In the genomic region with DNA sequence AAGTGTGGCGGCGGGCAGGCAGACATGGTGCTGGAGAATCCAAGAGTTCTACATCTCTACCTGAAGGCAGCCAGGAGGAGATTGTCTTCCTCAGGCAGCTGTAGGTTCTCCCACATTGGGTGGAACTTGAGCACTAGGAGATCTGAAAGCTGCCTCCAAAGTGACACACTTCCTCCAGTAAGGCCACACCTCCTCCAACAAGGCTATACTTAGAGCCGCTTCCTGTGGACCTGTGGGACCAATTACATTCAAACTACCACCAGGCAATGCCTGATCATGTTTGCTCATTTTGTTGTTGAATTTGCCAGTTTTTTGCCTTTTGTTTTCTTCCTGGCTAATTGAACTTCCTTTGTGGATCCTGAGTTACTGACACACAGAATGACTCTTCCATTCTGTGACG, we compare ENCODE assay signal across 15 mouse cellular contexts. TPM values are rescaled to one million over a fixed set of nuclear protein-coding genes. Genes with fewer than 3 reads are reported as not detected.
DNase-seq lines count a peak whose midpoint lies in the region; ATAC-seq lines count a peak whose summit lies in the region.
"Had no signal": no experiment of that assay in that cellular context is flagged by ENCODE, and none has a peak within 500 bp of the region (broad histone marks: within the 10 kb centered on the region; RNA-seq: fewer than 3 reads in every experiment).

No protein-coding gene starts in this region.

- H3K27me3 ChIP-seq in kidney, embryonic 15.5 days, result no peaks in the 10 kb centered on the region
- H3K27me3 ChIP-seq in heart, embryonic 16.5 days (ENCODE audit: control insufficient read depth, insufficient read depth, low read length), result no peaks in the 10 kb centered on the region
- H3K27me3 ChIP-seq: midbrain, embryonic 13.5 days; neural tube, embryonic 13.5 days had no signal

- 78% methylated on average over 4 of the region's 4 CpGs for WGBS in kidney, embryonic 15.5 days
- WGBS in heart, embryonic 16.5 days, result 75% methylated on average over 4 of the region's 4 CpGs

- H3K9ac ChIP-seq in kidney, embryonic 15.5 days, result no peak overlapping the region
- H3K9ac ChIP-seq in heart, embryonic 16.5 days (ENCODE audit: low read length), result no peak overlapping the region
- H3K9ac ChIP-seq: midbrain, embryonic 13.5 days; neural tube, embryonic 13.5 days had no signal

- H3K27ac ChIP-seq in kidney, embryonic 15.5 days, result peak overlapping the region; percentile 1; the same call in 1 of the 2 replicates
- peak overlapping the region; percentile 1; the same call in 1 of the 2 replicates for H3K27ac ChIP-seq in heart, embryonic 16.5 days (ENCODE audit: low read length)
- H3K27ac ChIP-seq: midbrain, embryonic 13.5 days; neural tube, embryonic 13.5 days had no signal

- H3K4me3 ChIP-seq in kidney, embryonic 15.5 days (replicated peaks), result no peak overlapping the region
- H3K4me3 ChIP-seq in heart, embryonic 16.5 days (ENCODE audit: low read length), result no peak overlapping the region
- H3K4me3 ChIP-seq: midbrain, embryonic 13.5 days; neural tube, embryonic 13.5 days had no signal

- no peaks in the 10 kb centered on the region for H3K9me3 ChIP-seq in kidney, embryonic 15.5 days (replicated peaks)
- no peaks in the 10 kb centered on the region for H3K9me3 ChIP-seq in heart, embryonic 16.5 days (replicated peaks; ENCODE audit: control insufficient read depth, low read length)
- H3K9me3 ChIP-seq: midbrain, embryonic 13.5 days; neural tube, embryonic 13.5 days had no signal

- ATAC-seq in kidney, embryonic 15.5 days (replicated peaks; ENCODE audit: low FRiP score), result no peak
- no peak for ATAC-seq in heart, embryonic 16.5 days (replicated peaks; ENCODE audit: extremely low read depth, insufficient read depth, low FRiP score)
- peak; percentile 61 for ATAC-seq in megakaryocyte-erythroid progenitor cell, adult 5-6 weeks (replicated peaks; ENCODE audit: low FRiP score, low TSS enrichment, poor library complexity, severe bottlenecking)
- ATAC-seq: forebrain, embryonic 16.5 days; midbrain, embryonic 13.5 days had no signal

- H3K4me1 ChIP-seq in kidney, embryonic 15.5 days, result no peaks in the 10 kb centered on the region
- no peaks in the 10 kb centered on the region for H3K4me1 ChIP-seq in heart, embryonic 16.5 days (ENCODE audit: control insufficient read depth, insufficient read depth, low read length)
- H3K4me1 ChIP-seq: midbrain, embryonic 13.5 days; neural tube, embryonic 13.5 days had no signal

- H3K4me2 ChIP-seq in kidney, embryonic 15.5 days, result no peak overlapping the region
- no peak overlapping the region for H3K4me2 ChIP-seq in heart, embryonic 16.5 days (ENCODE audit: low read depth, low read length)
- H3K4me2 ChIP-seq: midbrain, embryonic 13.5 days; neural tube, embryonic 13.5 days had no signal

- H3K36me3 ChIP-seq in kidney, embryonic 15.5 days, result peaks cover 61% of the 10 kb centered on the region
- H3K36me3 ChIP-seq in heart, embryonic 16.5 days (ENCODE audit: control insufficient read depth, insufficient read depth), result peaks cover 17% of the 10 kb centered on the region

- no peak for DNase-seq in kidney, postnatal 36 days
- peak; percentile 61 for DNase-seq in c-Kit-negative CD71-positive TER-119-positive erythroid progenitor cells, embryonic 14.5 days (ENCODE audit: low read depth, low spot score)
- DNase-seq in cerebellum, postnatal 4 days (ENCODE audit: low spot score in 2 of 2), result no peak
- DNase-seq in left cerebral cortex, adult 11 months (ENCODE audit: low spot score), result no peak
- no peak for DNase-seq in cerebellum, adult 9-10 months
- DNase-seq: adrenal gland, postnatal 14 days; kidney, adult 18-20 months; lung, adult 2 months; thymus, adult 18-20 months had no signal

RNA-seq across cellular contexts. Expression of a gene that starts 51.4 kb away (rescaled TPM):
- 18.4 and 18.6 TPM in 2 replicates for polyA plus RNA-seq in kidney, embryonic 15.5 days (2015; fragmentation: Nextera tagmentation; extraction: Ambion mirVana)
- 70.0 and 89.0 TPM in 2 replicates for polyA plus RNA-seq in heart, embryonic 16.5 days (2015; fragmentation: Nextera tagmentation; extraction: Ambion mirVana)
- 6.3 and 8.4 TPM in 2 replicates for total RNA-seq in megakaryocyte-erythroid progenitor cell, adult 5-6 weeks (2014; fragmentation: Nextera tagmentation)
- 18.3 and 22.3 TPM in 2 replicates for total RNA-seq in megakaryocyte-erythroid progenitor cell, adult 5-6 weeks (2017)
